Mouse (Mus musculus): ENCODE results near the gene Rrnad1.

DNA sequence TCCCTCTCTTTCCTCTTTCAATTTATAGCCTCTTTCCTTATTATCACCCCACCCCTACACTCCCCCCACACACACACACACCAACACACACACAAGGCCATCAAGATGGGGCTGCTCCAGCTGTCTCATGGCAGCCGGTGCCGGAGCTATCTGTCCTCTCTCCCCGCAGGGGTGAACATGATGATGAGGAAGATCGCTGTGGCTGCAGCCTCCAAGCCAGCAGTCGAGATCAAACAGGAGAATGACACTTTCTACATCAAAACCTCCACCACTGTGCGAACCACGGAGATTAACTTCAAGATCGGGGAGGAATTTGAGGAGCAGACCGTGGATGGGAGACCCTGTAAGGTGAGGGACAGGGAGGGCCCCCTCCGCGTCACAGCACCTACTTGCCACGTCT, 21.4 kb upstream of the Rrnad1 start:
- TF ChIP-seq CTCF (conservative IDR thresholded peaks at IDR 0.05; ENCODE audit: insufficient read depth, insufficient read length, low read depth, low read length) (no peak), POLR2A (IDR thresholded peaks at IDR 0.05; ENCODE audit: low read depth, low read length) (no peak)
